Mouse (Mus musculus): ENCODE data around the gene Gpr137. TPM values are rescaled to one million over a fixed set of nuclear protein-coding genes. Genes with fewer than 3 reads are reported as not detected.

Gene Gpr137
- polyA plus RNA-seq, 1 experiment from 2014 or later: 40.9 TPM

DNA sequence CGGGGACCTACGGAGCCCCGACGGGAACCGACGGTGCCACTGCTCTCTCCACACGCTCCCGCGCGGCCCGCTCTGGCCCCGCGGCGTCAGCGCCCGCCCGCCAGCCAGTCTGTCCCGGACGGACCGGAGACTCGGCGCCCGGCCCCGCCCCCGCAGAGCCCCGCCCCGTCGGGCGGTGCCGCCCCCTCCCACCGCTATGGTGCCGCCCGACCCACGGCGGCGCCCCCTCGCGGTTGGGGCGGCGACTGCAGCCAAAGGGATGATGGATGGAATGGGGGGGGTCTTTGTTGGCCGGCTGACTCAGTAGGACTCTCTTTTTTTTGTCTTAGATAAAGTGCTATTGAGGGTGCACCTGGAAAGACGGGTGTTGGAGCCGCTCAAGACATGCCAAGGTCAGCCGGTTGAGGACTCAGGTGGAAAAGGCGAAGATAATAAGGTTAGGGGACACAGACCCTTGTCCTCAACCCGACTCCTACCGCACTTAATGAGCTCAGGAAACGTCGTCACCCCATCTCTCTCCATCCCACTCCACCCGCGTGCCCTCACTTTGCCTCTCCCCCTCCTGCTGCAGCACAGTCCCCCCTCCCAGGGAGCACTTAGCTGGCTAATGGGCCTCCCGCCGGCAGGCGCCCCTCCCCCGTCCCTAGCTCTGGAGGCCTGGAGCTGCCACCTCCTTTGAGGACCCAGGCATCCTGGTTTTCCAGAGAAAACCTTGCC is 27.5 kb upstream of the Gpr137 start:
- Histone ChIP-seq H3K4me3 (peak overlapping the region; percentile 65), H3K27ac (peak overlapping the region; percentile 86), H3K36me3 (peaks cover 17% of the 10 kb centered on the region), H3K9me3 (no peaks in the 10 kb centered on the region), H3K27me3 (ENCODE audit: insufficient read depth, poor library complexity, severe bottlenecking) (peaks cover 57% of the 10 kb centered on the region), H3K4me1 (replicated peaks) (peaks cover 63% of the 10 kb centered on the region)
- WGBS: under 1% methylated on average over 55 of the region's 55 CpGs
- peak; percentile 75 for DNase-seq (ENCODE audit: low spot score)

DNA sequence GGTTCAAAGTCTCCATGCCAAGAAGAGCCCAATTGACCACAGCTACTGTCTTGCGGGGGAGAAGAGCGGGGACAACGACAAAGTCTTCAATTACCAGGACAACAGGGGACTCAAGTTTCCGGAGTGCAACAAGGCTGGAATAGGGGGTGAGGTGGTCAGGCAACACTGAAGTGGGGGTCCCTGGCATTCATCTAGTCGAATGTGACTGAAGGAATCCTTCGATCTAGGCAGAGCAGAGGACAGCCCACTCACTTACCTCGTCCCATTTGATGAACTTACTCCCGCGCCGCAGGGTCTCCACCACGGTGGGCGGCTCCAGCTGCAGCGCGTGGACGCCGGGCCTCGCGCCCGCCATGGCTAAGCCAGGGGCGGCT is 27.0 kb upstream of the Gpr137 start:
- Histone ChIP-seq H3K4me1 (replicated peaks) (peaks cover 63% of the 10 kb centered on the region), H3K27ac (peak overlapping the region; percentile 86), H3K4me3 (peak overlapping the region; percentile 65), H3K9me3 (no peaks in the 10 kb centered on the region), H3K36me3 (peaks cover 22% of the 10 kb centered on the region), H3K27me3 (ENCODE audit: insufficient read depth, poor library complexity, severe bottlenecking) (peaks cover 57% of the 10 kb centered on the region)
- 1% methylated on average over 20 of the region's 20 CpGs for WGBS
- no peak for DNase-seq (ENCODE audit: low spot score)

DNA sequence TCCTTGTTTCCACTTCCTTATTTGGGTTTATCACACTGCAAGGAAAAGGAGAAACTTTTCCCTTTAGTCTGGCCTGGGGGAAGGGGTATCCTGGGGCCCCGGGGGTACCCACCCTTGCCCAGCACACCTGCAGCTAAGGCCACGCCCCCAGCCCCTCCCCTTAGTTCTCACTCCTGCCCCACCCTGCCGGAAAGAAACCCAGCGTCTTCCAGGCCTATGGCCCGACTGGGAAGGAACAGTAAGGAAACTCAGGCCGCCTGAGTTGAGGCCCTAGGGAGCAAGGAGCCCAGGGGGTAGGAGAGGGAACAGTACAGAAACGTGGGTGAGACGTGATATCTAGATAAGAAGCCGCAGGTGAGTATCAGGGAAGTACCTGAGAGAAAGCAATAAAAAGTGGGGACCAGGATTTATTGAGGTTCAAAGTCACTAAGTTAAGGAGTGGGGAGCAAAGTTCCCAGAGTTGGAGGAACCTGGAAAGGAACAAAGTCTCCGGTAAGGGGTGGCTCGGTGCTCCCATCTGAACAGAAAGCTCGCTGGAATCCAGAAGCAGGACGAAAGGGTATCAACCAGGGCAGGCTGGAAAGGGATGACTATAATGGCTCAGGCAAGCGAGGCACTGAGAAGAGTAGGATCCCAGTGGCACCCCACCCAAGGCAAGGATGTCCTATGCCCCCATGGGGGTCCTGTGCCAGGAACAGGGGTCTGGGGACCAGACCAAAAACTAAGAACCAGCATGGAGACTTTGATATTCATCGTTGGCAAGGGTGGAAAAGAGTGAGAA is 26.4 kb upstream of the Gpr137 start:
- 9% methylated on average over 15 of the region's 15 CpGs for WGBS
- peaks cover 28% of the 10 kb centered on the region for H3K36me3 ChIP-seq
- peak overlapping the region; percentile 5; the same call in 1 of the 2 replicates for H3K27ac ChIP-seq
- peak overlapping the region; percentile 65 for H3K4me3 ChIP-seq
- peaks cover 58% of the 10 kb centered on the region for H3K4me1 ChIP-seq (replicated peaks)
- no peaks in the 10 kb centered on the region for H3K9me3 ChIP-seq
- DNase-seq (ENCODE audit: low spot score): no peak
- H3K27me3 ChIP-seq (ENCODE audit: insufficient read depth, poor library complexity, severe bottlenecking): peaks cover 57% of the 10 kb centered on the region

DNA sequence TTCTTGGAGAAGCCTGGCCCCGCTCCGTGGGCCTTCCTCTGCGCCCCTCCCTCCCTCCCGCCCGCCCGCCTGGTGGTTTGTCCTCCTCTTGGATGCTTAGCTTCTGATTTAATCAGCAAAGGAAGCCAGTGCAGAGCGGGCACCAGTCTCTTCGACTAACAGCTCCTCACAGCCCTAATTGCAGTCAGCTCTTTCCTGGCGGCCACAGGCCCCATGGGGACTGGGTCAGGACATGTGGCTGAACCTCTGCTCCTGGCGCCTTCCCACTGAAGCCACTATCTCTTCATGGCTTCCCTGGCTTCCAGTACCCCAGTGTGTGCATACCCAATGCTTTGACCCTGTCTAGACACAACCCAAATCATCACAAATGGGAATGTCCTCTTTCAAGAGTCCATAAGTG is 14.2 kb upstream of the Gpr137 start:
- Histone ChIP-seq H3K4me3 (0 out of 2 replicates have a peak overlapping the region, but pooled peaks have one; percentile 9), H3K27me3 (ENCODE audit: insufficient read depth, poor library complexity, severe bottlenecking) (no peaks in the 10 kb centered on the region), H3K9me3 (no peaks in the 10 kb centered on the region), H3K36me3 (peaks cover 65% of the 10 kb centered on the region), H3K4me1 (replicated peaks) (peaks cover 27% of the 10 kb centered on the region), H3K27ac (0 out of 2 replicates have a peak overlapping the region, but pooled peaks have one; percentile 35)
- 85% methylated on average over 10 of the region's 10 CpGs for WGBS
- no peak for DNase-seq (ENCODE audit: low spot score)

DNA sequence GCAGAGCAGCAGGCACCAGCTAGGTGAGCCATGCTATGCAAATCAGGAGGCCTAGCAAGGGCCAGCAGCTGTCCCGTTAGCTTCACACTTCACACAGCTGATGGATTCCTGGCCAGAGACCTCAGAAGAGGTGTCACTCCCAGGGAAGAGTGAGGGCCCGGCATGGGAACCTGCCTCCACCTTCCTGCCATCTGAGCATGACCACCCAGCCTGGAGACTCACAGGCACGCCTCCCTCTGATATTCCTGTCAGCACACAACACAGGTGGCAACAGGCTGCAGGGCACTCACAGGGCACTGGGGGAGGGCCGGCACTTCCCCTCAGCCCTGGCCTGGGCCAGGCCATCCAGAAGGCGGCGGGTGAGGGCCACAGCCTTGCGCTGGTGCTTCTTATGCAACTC is 13.1 kb upstream of the Gpr137 start:
- H3K9me3 ChIP-seq: no peaks in the 10 kb centered on the region
- H3K27me3 ChIP-seq (ENCODE audit: insufficient read depth, poor library complexity, severe bottlenecking): no peaks in the 10 kb centered on the region
- no peak for DNase-seq (ENCODE audit: low spot score)
- H3K36me3 ChIP-seq: peaks cover 63% of the 10 kb centered on the region
- no peak overlapping the region for H3K27ac ChIP-seq
- WGBS: 88% methylated on average over 7 of the region's 7 CpGs
- peaks cover 29% of the 10 kb centered on the region for H3K4me1 ChIP-seq (replicated peaks)
- no peak overlapping the region for H3K4me3 ChIP-seq

DNA sequence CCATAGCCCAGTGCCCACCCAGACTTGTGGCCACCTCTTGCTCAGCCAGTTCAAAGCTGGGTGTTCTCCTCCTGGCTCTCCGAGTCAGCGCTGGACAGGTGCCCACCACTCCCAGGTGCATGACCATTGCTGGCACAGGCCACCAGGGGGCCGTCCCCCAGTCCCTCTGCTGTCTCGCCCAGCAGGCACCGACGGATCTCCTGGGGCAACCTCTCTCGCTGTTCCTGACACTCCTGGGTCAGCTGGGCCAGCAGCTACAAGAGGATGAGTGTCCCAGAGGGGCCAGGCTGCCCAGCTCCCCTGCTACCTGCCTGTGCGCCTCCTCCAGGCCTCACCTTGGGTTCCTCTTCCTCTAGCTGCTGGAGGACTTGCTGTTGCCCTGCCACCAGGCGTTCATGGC is 11.8 kb upstream of the Gpr137 start:
- H3K4me3 ChIP-seq: peak overlapping the region; percentile 0; the same call in 1 of the 2 replicates
- H3K4me1 ChIP-seq (replicated peaks): peaks cover 39% of the 10 kb centered on the region
- H3K27me3 ChIP-seq (ENCODE audit: insufficient read depth, poor library complexity, severe bottlenecking): no peaks in the 10 kb centered on the region
- peak overlapping the region; percentile 25; the same call in 1 of the 2 replicates for H3K27ac ChIP-seq
- DNase-seq (ENCODE audit: low spot score): no peak
- no peaks in the 10 kb centered on the region for H3K9me3 ChIP-seq
- H3K36me3 ChIP-seq: peaks cover 49% of the 10 kb centered on the region
- WGBS: 65% methylated on average over 9 of the region's 9 CpGs

DNA sequence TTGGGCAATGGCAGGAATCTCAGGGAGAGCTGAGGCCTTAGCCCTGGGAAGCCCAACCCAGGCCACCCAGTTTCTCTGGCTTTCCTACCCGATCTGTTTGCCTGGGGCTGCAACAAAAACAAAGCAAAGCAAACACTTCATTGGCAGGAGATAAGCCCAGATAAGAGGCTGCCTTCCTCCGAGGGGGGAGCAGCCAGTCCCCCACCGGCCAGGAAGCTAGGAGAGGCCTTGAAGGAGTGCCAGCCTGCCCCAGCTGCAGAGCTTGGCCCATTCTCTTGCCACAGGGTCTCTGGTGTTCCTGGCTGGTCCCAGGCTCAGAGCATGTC is 10.4 kb upstream of the Gpr137 start:
- H3K4me3 ChIP-seq: peak overlapping the region; percentile 65
- H3K27me3 ChIP-seq (ENCODE audit: insufficient read depth, poor library complexity, severe bottlenecking): no peaks in the 10 kb centered on the region
- H3K27ac ChIP-seq: peak overlapping the region; percentile 97
- H3K4me1 ChIP-seq (replicated peaks): peaks cover 39% of the 10 kb centered on the region
- 22% methylated on average over 3 of the region's 3 CpGs for WGBS
- H3K9me3 ChIP-seq: no peaks in the 10 kb centered on the region
- peaks cover 43% of the 10 kb centered on the region for H3K36me3 ChIP-seq
- no peak for DNase-seq (ENCODE audit: low spot score)

DNA sequence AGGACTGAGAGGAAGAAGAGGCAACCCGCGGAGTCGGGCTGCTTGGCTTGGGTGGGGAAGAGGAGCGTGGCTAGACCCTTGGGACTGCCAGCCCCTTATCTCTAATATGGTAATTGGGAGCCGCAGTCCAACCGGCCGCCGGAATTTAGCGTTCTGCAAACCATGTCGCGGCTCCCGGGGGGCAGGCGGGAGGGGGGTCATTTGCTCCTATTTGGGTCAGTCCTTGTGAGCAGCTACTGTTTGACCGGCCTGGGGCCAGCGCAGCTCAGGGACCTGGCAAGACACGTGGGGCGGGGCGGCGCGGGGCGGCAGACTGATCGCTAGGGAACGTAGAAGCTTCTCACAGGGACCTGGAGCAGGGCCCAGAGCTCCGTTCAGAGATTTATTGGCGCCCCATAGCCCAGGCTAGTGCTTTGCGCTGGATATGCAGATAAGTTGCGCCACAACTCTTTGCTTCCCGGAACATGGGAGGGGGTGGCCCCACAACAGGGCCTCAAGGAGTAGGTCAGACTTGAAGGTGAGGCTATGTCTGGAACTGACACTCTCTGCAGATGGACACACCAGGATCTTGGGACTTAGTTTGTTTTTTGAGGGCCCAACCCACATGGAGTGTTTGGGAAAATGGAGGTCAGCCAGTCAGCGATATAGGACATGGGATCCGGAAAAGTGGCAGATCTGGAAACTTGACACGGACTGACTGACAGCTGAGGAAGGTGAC is 9.9 kb upstream of the Gpr137 start:
- 2% methylated on average over 31 of the region's 31 CpGs for WGBS

DNA sequence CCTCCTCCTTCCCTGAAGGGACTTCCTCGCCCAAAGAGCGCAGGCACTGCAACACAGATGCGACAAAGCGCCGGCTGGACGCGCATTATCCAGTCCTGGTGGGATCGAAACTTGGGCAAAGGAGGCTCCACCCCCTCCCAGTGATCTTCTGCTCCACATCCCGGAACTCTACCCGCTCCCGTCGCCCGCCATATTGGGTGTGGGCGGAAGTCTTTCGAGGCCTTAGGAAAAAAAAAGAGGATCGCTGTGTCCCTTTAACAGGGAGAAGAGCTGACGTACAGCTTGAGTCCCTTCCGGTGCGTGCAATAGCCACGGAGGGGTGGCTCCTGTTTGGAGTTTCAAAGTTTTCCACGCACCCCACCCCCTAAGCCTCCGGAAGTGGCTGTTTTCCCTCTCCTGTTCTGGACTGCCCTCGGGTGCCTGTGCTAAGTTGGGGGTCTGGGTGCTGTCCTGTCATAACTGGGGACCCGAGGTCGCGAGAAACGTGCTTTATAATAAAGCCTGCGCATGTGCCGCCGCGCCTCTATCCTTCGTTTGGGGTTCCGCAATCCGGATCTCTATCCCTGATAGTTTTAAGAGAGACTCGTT is 9.2 kb upstream of the Gpr137 start:
- DNase-seq (ENCODE audit: low spot score): peak; percentile 93
- H3K4me1 ChIP-seq (replicated peaks): peaks cover 39% of the 10 kb centered on the region
- under 1% methylated on average over 35 of the region's 35 CpGs for WGBS

More for the DNA sequence above, 9.9 kb upstream of the Gpr137 start:
- no peaks in the 10 kb centered on the region for H3K27me3 ChIP-seq (ENCODE audit: insufficient read depth, poor library complexity, severe bottlenecking)
- H3K36me3 ChIP-seq: peaks cover 37% of the 10 kb centered on the region
- H3K4me1 ChIP-seq (replicated peaks): peaks cover 39% of the 10 kb centered on the region
- peak; percentile 64 for DNase-seq (ENCODE audit: low spot score)
- peak overlapping the region; percentile 97 for H3K27ac ChIP-seq
- H3K9me3 ChIP-seq: no peaks in the 10 kb centered on the region
- H3K4me3 ChIP-seq: peak overlapping the region; percentile 65

DNA sequence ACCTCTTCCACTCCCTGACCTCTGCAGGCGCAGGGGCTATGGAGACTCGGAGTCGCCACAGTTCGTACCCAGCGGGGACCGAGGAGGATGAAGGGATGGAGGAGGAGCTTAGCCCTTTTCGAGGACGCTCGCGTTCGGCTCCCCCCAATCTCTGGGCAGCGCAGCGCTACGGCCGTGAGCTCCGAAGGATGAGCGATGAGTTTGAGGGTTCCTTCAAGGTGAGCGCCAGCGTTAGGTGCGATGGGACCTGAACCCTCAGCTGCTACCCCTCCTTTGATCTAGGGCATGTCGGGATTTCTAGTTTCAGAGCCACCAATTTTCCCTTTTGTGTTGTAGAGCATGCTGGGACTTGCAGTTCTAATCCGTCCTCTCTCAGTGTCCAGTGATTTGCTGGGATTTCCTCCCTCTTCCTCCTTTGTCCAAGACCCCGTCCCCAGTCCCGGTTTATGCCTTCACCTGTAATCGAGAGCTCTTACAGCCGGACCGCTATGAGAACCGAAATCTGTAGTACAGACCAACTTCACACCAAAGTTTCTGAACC is 8.4 kb upstream of the Gpr137 start:
- under 1% methylated on average over 28 of the region's 28 CpGs for WGBS
- H3K4me1 ChIP-seq (replicated peaks): peaks cover 34% of the 10 kb centered on the region
- DNase-seq (ENCODE audit: low spot score): peak; percentile 75
- H3K27me3 ChIP-seq (ENCODE audit: insufficient read depth, poor library complexity, severe bottlenecking): no peaks in the 10 kb centered on the region
- peak overlapping the region; percentile 65 for H3K4me3 ChIP-seq
- H3K27ac ChIP-seq: peak overlapping the region; percentile 97
- H3K36me3 ChIP-seq: peaks cover 29% of the 10 kb centered on the region
- H3K9me3 ChIP-seq: no peaks in the 10 kb centered on the region

More for the DNA sequence above, 9.2 kb upstream of the Gpr137 start:
- no peaks in the 10 kb centered on the region for H3K27me3 ChIP-seq (ENCODE audit: insufficient read depth, poor library complexity, severe bottlenecking)
- H3K27ac ChIP-seq: peak overlapping the region; percentile 97
- H3K4me3 ChIP-seq: peak overlapping the region; percentile 65
- peaks cover 33% of the 10 kb centered on the region for H3K36me3 ChIP-seq
- H3K9me3 ChIP-seq: no peaks in the 10 kb centered on the region

DNA sequence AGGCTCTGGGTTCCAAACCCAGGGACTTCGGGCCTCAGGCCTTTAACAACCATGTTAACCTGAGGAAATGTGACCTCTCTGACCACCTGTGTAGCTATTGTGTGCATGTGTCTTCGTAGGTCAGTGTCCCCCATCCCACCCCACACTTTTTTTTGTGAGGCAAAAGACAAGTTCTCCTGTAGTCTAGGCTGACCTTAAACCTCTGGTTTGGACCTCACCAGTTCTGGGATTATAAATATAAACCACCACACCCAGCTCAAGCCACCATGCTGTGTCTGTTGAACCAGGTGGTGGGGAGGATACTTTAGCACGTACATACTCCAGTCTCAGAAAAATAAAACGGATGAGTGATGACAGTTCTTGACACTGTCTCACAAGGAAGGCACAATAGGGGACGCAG is 7.7 kb upstream of the Gpr137 start:
- H3K4me3 ChIP-seq: peak overlapping the region; percentile 65

DNA sequence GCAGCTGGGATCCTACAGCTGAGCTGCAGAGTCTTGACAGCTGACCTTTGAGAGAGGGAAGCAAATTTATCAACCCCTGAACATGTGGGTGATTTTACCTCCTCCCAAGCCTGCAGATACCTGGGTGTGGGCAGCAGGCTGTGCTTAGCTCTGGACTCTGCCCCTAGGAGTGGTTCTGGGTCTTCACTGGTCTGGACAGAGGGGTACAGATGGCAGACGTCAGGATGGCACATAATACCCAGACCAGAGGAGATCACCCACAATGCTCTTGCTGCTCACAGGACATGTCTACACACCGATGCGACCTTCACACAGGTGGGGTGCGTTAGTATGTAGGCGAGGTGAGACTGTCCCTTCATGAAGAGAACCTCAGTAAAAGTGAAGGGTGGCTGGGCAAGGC is 7.3 kb upstream of the Gpr137 start:
- Histone ChIP-seq H3K4me3 (peak overlapping the region; percentile 65; the same call in 1 of the 2 replicates), H3K4me1 (replicated peaks) (peaks cover 34% of the 10 kb centered on the region), H3K36me3 (peaks cover 28% of the 10 kb centered on the region), H3K27ac (no peak overlapping the region), H3K27me3 (ENCODE audit: insufficient read depth, poor library complexity, severe bottlenecking) (no peaks in the 10 kb centered on the region), H3K9me3 (no peaks in the 10 kb centered on the region)
- DNase-seq (ENCODE audit: low spot score): no peak
- 92% methylated on average over 5 of the region's 5 CpGs for WGBS

More for the DNA sequence above, 7.7 kb upstream of the Gpr137 start:
- H3K4me1 ChIP-seq (replicated peaks): peaks cover 34% of the 10 kb centered on the region
- no peaks in the 10 kb centered on the region for H3K27me3 ChIP-seq (ENCODE audit: insufficient read depth, poor library complexity, severe bottlenecking)
- WGBS: 52% methylated on average over 5 of the region's 5 CpGs
- DNase-seq (ENCODE audit: low spot score): no peak
- no peaks in the 10 kb centered on the region for H3K9me3 ChIP-seq
- H3K27ac ChIP-seq: peak overlapping the region; percentile 97
- peaks cover 28% of the 10 kb centered on the region for H3K36me3 ChIP-seq

Measured in hindbrain, embryonic 10.5 days (tissue).